Mouse (Mus musculus): ENCODE data around the gene Tmc1. TPM values are rescaled to one million over a fixed set of nuclear protein-coding genes. Genes with fewer than 3 reads are reported as not detected.

The Tmc1 gene
- not detected for polyA plus RNA-seq (2015; fragmentation: Illumina TruSeq; extraction: RNeasy Lipid Tissue Mini Kit (QIAGEN cat#74804); ENCODE audit: insufficient read depth, low read depth, low replicate concordance)

GRCm38 (mm10) chr19:20953874-20954273 lies at the start of gene Tmc1:
Gene Tmc1 (minus strand): TSS chr19:20954202.

Other genes with a start within 250 kb of the Tmc1 start
- gene Aldh1a7, start 226.6 kb downstream of the Tmc1 start, polyA plus RNA-seq (2015; fragmentation: Illumina TruSeq; extraction: RNeasy Lipid Tissue Mini Kit (QIAGEN cat#74804); ENCODE audit: insufficient read depth, low read depth, low replicate concordance): 6.0 TPM

All from pancreas, adult 10 weeks (tissue).